Mouse (Mus musculus) testis, adult 2 months (tissue): ENCODE measurements around the gene Fastk. TPM values are rescaled to one million over a fixed set of nuclear protein-coding genes. Genes with fewer than 3 reads are reported as not detected.

Experiments used
- H3K27ac ChIP-seq: fragments of 200-500 bp; 2 replicates; pipeline ENCODE4 v1.5.1; 2012; ENCODE audit warnings: low read depth, low read length; ENCODE audit not compliant: control insufficient read depth, insufficient read depth
- H3K27me3 ChIP-seq: fragments of 200-500 bp; 2 replicates; pipeline ENCODE4 v1.6.1; 2012; ENCODE audit warnings: mild to moderate bottlenecking, low read length, moderate library complexity; ENCODE audit not compliant: control insufficient read depth, insufficient read depth
- H3K36me3 ChIP-seq: fragments of 200-500 bp; 2 replicates; pipeline ENCODE4 v1.6.1; 2012; ENCODE audit warnings: mild to moderate bottlenecking, low read length; ENCODE audit not compliant: control insufficient read depth, insufficient read depth
- H3K4me1 ChIP-seq: fragments of 200-500 bp; 2 replicates; pipeline ENCODE4 v1.6.1; 2012; ENCODE audit warnings: low read length; ENCODE audit not compliant: control insufficient read depth, insufficient read depth
- H3K4me3 ChIP-seq: fragments of 200-500 bp; 2 replicates; pipeline ENCODE4 v1.5.1; 2012; ENCODE audit warnings: low read depth, mild to moderate bottlenecking, low read length, moderate library complexity, mixed read lengths; ENCODE audit not compliant: control insufficient read depth
- CTCF ChIP-seq: fragments of 200-500 bp; IDR thresholded peaks from 2 replicates; pipeline ENCODE4 v1.5.1; 2012; ENCODE audit warnings: low read depth, mild to moderate bottlenecking, inconsistent platforms, low read length, moderate library complexity; ENCODE audit not compliant: control insufficient read depth, insufficient read depth, insufficient replicate concordance
- POLR2A ChIP-seq: fragments of 200-500 bp; IDR thresholded peaks from 2 replicates; pipeline ENCODE4 v1.6.1; 2012; ENCODE audit warnings: low read depth, mild to moderate bottlenecking, inconsistent platforms, low read length, moderate library complexity; ENCODE audit not compliant: control insufficient read depth
- polyA plus RNA-seq: library from polyadenylated mRNA; depleted of rRNA; stranded (reverse); fragments of >200 nt; gene quantifications from 2 replicates; pipeline ENCODE4 v1.2.3, GENCODE M21; 2012

Gene Fastk
- polyA plus RNA-seq, 1 experiment: 243 TPM

- TF ChIP-seq POLR2A (no peak), CTCF (no peak)
- Histone ChIP-seq H3K27ac (no peak overlapping the region), H3K4me1 (peaks cover 27% of the 10 kb centered on the region), H3K4me3 (no peak overlapping the region), H3K27me3 (no peaks in the 10 kb centered on the region), H3K36me3 (peaks cover 2% of the 10 kb centered on the region; the same call in 1 of the 2 replicates)
These were observed 1.2 kb downstream of the Fastk start for GRCm38 (mm10) chr5:24443927-24444326.

DNA sequence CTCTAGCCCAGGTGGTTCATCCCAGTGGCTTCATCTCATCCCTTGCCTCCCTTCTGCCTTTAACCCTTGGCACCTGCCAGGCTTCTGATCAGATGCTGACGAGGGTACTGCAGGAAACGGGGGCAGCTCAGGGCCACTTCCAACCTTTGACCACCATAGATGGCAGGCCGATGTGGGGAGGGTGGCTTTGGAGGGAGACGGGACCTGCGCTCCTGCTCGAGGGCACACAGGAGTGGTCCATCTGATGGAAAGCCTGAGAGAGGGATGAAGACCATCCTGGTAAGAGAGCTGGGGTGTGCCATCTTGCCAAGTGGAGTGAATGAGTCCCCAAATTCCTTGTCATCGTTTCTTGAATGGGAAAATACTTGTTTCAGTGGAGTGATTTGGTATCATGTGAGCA, 1.9 kb downstream of the Fastk start:
- TF ChIP-seq POLR2A (no peak), CTCF (no peak)
- no peak overlapping the region for H3K4me3 ChIP-seq
- peaks cover 2% of the 10 kb centered on the region; the same call in 1 of the 2 replicates for H3K36me3 ChIP-seq
- no peaks in the 10 kb centered on the region for H3K27me3 ChIP-seq
- H3K4me1 ChIP-seq: peaks cover 27% of the 10 kb centered on the region
- no peak overlapping the region for H3K27ac ChIP-seq

DNA sequence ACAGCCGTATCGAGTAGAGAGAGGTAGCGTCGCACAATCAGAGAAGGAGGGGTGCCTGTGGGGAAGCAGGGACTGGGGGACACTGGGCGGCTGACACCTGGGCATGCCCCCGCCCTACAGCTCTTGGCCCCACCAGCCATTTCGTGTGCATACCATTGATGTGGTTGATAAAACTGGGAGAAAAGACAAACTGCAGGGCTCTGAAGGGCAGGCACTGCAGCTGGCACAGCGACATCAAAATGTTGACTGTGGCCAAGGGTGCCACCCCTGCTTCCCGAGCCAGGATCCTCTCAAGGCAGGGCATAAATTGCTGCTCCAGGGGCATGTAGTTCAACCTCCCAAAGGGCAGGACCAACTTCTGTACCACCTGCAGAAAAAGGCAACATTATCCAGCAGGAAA, 3.1 kb downstream of the Fastk start:
- H3K36me3 ChIP-seq: peaks cover 2% of the 10 kb centered on the region; the same call in 1 of the 2 replicates

DNA sequence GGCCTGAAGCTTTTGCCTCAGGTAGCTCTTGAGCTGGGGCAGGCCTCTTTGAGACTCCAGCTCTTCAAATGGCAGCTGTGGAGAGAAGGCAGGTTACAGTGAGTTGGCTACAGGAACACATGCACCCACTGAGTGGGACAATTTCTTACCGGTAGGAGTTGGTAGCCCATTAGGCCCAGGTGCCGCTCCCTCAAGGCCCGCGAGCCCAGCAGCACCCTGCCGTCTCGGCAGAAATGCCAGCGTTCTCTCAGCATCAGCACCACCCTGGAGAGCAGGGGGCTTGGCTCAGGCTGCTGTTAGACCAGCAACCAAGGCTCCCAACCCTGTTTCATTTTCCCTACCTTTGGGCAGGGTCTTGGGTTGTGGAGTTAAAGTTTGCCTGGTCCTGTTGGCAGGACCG, 3.9 kb downstream of the Fastk start:
- Histone ChIP-seq H3K27ac (no peak overlapping the region), H3K36me3 (peaks cover 2% of the 10 kb centered on the region; the same call in 1 of the 2 replicates), H3K4me1 (peaks cover 16% of the 10 kb centered on the region), H3K27me3 (no peaks in the 10 kb centered on the region), H3K4me3 (no peak overlapping the region)
- no peak for TF ChIP-seq CTCF

More for the DNA sequence above, 3.1 kb downstream of the Fastk start:
- Histone ChIP-seq H3K27ac (no peak overlapping the region), H3K4me1 (peaks cover 18% of the 10 kb centered on the region), H3K4me3 (no peak overlapping the region), H3K27me3 (no peaks in the 10 kb centered on the region)
- TF ChIP-seq CTCF (no peak), POLR2A (no peak)

DNA sequence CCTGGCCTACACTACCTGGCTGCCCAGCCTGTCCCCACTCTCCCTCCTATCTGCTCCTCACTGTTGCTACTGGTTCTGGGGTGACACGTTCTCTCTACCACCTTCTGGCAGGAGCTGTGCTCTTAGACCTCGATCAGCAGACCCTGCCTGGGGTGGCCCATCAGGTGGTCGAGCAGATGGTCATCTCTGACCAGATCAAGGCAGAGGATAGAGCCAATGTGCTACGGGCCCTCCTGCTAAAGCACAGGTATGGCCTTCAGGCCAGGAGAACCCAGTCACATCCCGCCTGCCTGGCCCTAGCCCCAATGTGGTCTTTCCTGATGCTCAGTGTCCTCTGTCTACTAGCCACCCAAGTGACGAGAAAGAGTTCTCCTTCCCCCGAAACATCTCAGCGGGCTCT, 11.1 kb downstream of the Fastk start:
- H3K4me1 ChIP-seq: no peaks in the 10 kb centered on the region
- H3K4me3 ChIP-seq: no peak overlapping the region
- TF ChIP-seq CTCF (no peak), POLR2A (no peak)
- no peak overlapping the region for H3K27ac ChIP-seq
- H3K36me3 ChIP-seq: no peaks in the 10 kb centered on the region
- H3K27me3 ChIP-seq: no peaks in the 10 kb centered on the region

DNA sequence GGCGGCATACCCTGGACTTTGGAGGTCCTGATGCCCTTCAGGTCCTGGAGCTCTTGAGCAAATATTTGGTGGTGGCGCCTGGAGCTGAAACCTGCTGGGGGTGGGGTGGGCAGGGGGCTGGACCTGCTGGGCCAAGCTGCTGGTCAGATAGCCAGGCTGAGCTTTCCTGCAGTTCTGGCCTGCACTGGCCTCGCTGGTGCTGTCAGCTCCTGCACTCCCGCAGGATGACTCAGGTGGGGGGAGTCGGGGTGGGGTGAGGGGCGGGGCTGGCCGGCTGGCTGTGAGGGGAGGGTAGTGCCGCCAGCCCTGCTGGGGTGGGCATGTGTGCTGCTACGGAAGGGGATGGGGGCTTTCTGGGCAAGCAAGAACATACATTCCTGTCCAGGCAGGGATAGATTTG, 16.5 kb downstream of the Fastk start:
- Histone ChIP-seq H3K4me1 (peaks cover 21% of the 10 kb centered on the region), H3K27me3 (no peaks in the 10 kb centered on the region), H3K4me3 (no peak overlapping the region), H3K27ac (no peak overlapping the region), H3K36me3 (no peaks in the 10 kb centered on the region)
- TF ChIP-seq CTCF (no peak), POLR2A (no peak)

GRCm38 (mm10) chr5:24427981-24428402, 17.1 kb downstream of the Fastk start:
- Histone ChIP-seq H3K4me3 (no peak overlapping the region), H3K36me3 (no peaks in the 10 kb centered on the region), H3K4me1 (peaks cover 22% of the 10 kb centered on the region), H3K27ac (no peak overlapping the region), H3K27me3 (no peaks in the 10 kb centered on the region)
- TF ChIP-seq POLR2A: no peak
- no peak for TF ChIP-seq CTCF

DNA sequence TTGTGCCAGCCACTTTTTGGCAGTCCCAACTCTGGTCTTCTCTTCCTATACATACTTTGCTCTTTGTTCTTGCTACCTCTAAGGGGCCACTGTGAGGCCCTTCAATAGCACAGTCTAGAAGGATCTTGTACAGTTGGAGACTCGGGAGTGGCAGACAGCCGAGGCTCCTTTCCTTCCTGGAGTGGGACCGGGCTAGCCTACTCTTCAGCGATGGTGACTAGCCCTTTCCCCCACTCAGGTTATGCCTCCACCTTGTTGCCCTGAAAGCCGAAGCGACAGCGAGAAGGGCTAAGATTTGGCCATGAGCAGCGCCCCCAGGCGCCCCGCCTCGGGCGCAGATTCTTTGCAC, 17.8 kb downstream of the Fastk start:
- no peak overlapping the region for H3K4me3 ChIP-seq
- H3K27ac ChIP-seq: no peak overlapping the region
- TF ChIP-seq CTCF (no peak), POLR2A (no peak)
- no peaks in the 10 kb centered on the region for H3K36me3 ChIP-seq
- peaks cover 22% of the 10 kb centered on the region for H3K4me1 ChIP-seq
- no peaks in the 10 kb centered on the region for H3K27me3 ChIP-seq
